Mouse (Mus musculus) heart, postnatal 0 days (tissue): ENCODE results near the gene Hoxc9. TPM values are rescaled to one million over a fixed set of nuclear protein-coding genes. Genes with fewer than 3 reads are reported as not detected.

ENCODE experiments used
- ATAC-seq: fragments of 200-750 bp; cut with Nextera tagmentation; 2 replicates; pipeline ENCODE4 v1.8.0; 2017; ENCODE audit warnings: low read depth, moderate number of reproducible peaks, moderate library complexity; ENCODE audit not compliant: insufficient read depth
- DNase-seq: peaks from one replicate; pipeline ENCODE4 v3.0.0-alpha.2; 2016; ENCODE audit warnings: low spot score
- H3K27ac ChIP-seq: fragments of 300-500 bp; sonication (generic); 2 replicates; pipeline ENCODE4 v1.5.1; 2014; ENCODE audit warnings: low read depth, mild to moderate bottlenecking
- H3K27me3 ChIP-seq: fragments of 300-500 bp; sonication (generic); 2 replicates; pipeline ENCODE4 v1.6.1; 2014; ENCODE audit warnings: low read length, mixed read lengths; ENCODE audit not compliant: control insufficient read depth, insufficient read depth
- H3K36me3 ChIP-seq: fragments of 300-500 bp; sonication (generic); replicated peaks from 2 replicates; pipeline ENCODE4 v1.6.1; 2014; ENCODE audit warnings: low read length, mixed read lengths; ENCODE audit not compliant: control insufficient read depth, insufficient read depth
- H3K4me1 ChIP-seq: fragments of 300-500 bp; sonication (generic); 2 replicates; pipeline ENCODE4 v1.6.1; 2014; ENCODE audit warnings: antibody characterized with exemption; ENCODE audit not compliant: control insufficient read depth, insufficient read depth
- H3K4me2 ChIP-seq: fragments of 300-500 bp; sonication (generic); 2 replicates; pipeline ENCODE4 v1.6.1; 2014; ENCODE audit warnings: low read depth, mild to moderate bottlenecking, low read length, moderate library complexity
- H3K4me3 ChIP-seq: fragments of 300-500 bp; sonication (generic); 2 replicates; pipeline ENCODE4 v1.5.1; 2014; ENCODE audit warnings: low read depth, low read length
- H3K9ac ChIP-seq: fragments of 300-500 bp; sonication (generic); replicated peaks from 2 replicates; pipeline ENCODE4 v1.6.1; 2014; ENCODE audit warnings: low read depth, low read length, mixed read lengths
- H3K9me3 ChIP-seq: fragments of 300-500 bp; sonication (generic); replicated peaks from 2 replicates; pipeline ENCODE4 v1.6.1; 2016; ENCODE audit warnings: low read length; ENCODE audit not compliant: control insufficient read depth
- CTCF ChIP-seq: IDR thresholded peaks from 2 replicates; pipeline ENCODE4 v1.5.1; 2016; ENCODE audit warnings: antibody characterized with exemption, control low read depth, low read depth
- EP300 ChIP-seq: IDR thresholded peaks from 2 replicates; pipeline ENCODE4 v1.6.1; 2016; ENCODE audit warnings: antibody characterized with exemption, low read depth
- WGBS: fragments of 180-500 bp; shearing (Covaris S2); extraction: QIAGEN DNeasy Blood & Tissue Kit; methylation state at CpG from one replicate; pipeline ENCODE4 v1.1.7; 2014; 5-methylcytosine and 5-hydroxymethylcytosine counted together
- polyA plus RNA-seq: library from polyadenylated mRNA; unstranded; fragments of >200 nt; fragmentation: Nextera tagmentation; extraction: Ambion mirVana; gene quantifications from 2 replicates; pipeline ENCODE4 v1.2.1, GENCODE M21; 2015
- total RNA-seq: library from RNA; depleted of rRNA; stranded (reverse); fragments of >200 nt; gene quantifications from 2 replicates; pipeline ENCODE4 v1.2.3, GENCODE M21; 2014; ENCODE audit warnings: low replicate concordance

The Hoxc9 gene
- total and polyA plus RNA-seq, 2 experiments from 2014 or later: not detected

GRCm38 (mm10) chr15:103021544-103021943 lies 45.3 kb downstream of the Hoxc9 start:
- Histone ChIP-seq H3K9ac (no peak overlapping the region), H3K27ac (no peak overlapping the region), H3K27me3 (peaks cover 100% of the 10 kb centered on the region), H3K9me3 (no peaks in the 10 kb centered on the region), H3K4me2 (no peak overlapping the region), H3K4me3 (no peak overlapping the region), H3K36me3 (no peaks in the 10 kb centered on the region), H3K4me1 (no peaks in the 10 kb centered on the region)
- DNase-seq (no peak), ATAC-seq (no peak)
- TF ChIP-seq CTCF (no peak), EP300 (no peak)
- 10% methylated on average over 8 of the region's 8 CpGs for WGBS

- Histone ChIP-seq H3K27me3 (peaks cover 100% of the 10 kb centered on the region), H3K27ac (no peak overlapping the region), H3K36me3 (no peaks in the 10 kb centered on the region), H3K4me2 (no peak overlapping the region), H3K4me3 (no peak overlapping the region), H3K9me3 (no peaks in the 10 kb centered on the region), H3K9ac (no peak overlapping the region), H3K4me1 (no peaks in the 10 kb centered on the region)
- DNase-seq (no peak), ATAC-seq (no peak)
- TF ChIP-seq CTCF (no peak), EP300 (no peak)
- 4% methylated on average over 2 of the region's 2 CpGs for WGBS
These were observed 47.9 kb downstream of the Hoxc9 start for GRCm38 (mm10) chr15:103024131-103024530.

- TF ChIP-seq EP300: no peak
- TF ChIP-seq CTCF: no peak
- no peak for ATAC-seq
- Histone ChIP-seq H3K27ac (no peak overlapping the region), H3K4me3 (no peak overlapping the region), H3K9me3 (no peaks in the 10 kb centered on the region), H3K36me3 (no peaks in the 10 kb centered on the region), H3K27me3 (peaks cover 100% of the 10 kb centered on the region), H3K4me1 (no peaks in the 10 kb centered on the region), H3K9ac (no peak overlapping the region), H3K4me2 (no peak overlapping the region)
- no peak for DNase-seq
- WGBS: 3% methylated on average over 43 of the region's 43 CpGs
These were observed 51.3 kb downstream of the Hoxc9 start for GRCm38 (mm10) chr15:103027266-103028235.

GRCm38 (mm10) chr15:103028916-103029512 lies 52.8 kb downstream of the Hoxc9 start:
- no peak for ATAC-seq
- DNase-seq: no peak

GRCm38 (mm10) chr15:103030142-103030541 lies 53.9 kb downstream of the Hoxc9 start:
- TF ChIP-seq CTCF: no peak
- TF ChIP-seq EP300: no peak
- WGBS: 5% methylated on average over 8 of the region's 8 CpGs
- peaks cover 100% of the 10 kb centered on the region for H3K27me3 ChIP-seq

More at GRCm38 (mm10) chr15:103028916-103029512, 52.8 kb downstream of the Hoxc9 start:
- Histone ChIP-seq H3K9me3 (no peaks in the 10 kb centered on the region), H3K36me3 (no peaks in the 10 kb centered on the region), H3K4me1 (no peaks in the 10 kb centered on the region), H3K9ac (no peak overlapping the region), H3K27me3 (peaks cover 100% of the 10 kb centered on the region), H3K4me2 (no peak overlapping the region), H3K27ac (no peak overlapping the region), H3K4me3 (no peak overlapping the region)
- 19% methylated on average over 9 of the region's 9 CpGs for WGBS
- no peak for TF ChIP-seq CTCF
- TF ChIP-seq EP300: no peak

More at GRCm38 (mm10) chr15:103030142-103030541, 53.9 kb downstream of the Hoxc9 start:
- Histone ChIP-seq H3K4me1 (no peaks in the 10 kb centered on the region), H3K9ac (no peak overlapping the region), H3K36me3 (no peaks in the 10 kb centered on the region), H3K4me2 (no peak overlapping the region), H3K9me3 (no peaks in the 10 kb centered on the region), H3K4me3 (no peak overlapping the region), H3K27ac (no peak overlapping the region)
- DNase-seq (no peak), ATAC-seq (no peak)
